Mouse (Mus musculus): ENCODE measurements around the gene Ang5. TPM values are rescaled to one million over a fixed set of nuclear protein-coding genes. Genes with fewer than 3 reads are reported as not detected.
"Not testable (repeated sequence)": the region's sequence is repeated elsewhere in the genome, so short reads cannot be mapped to it uniquely, and the experiment has no call there.

Ang5 gene
- polyA plus RNA-seq (2014; fragmentation: Nextera tagmentation; extraction: Ambion mirVana), result not detected in 2 replicates

GRCm38 (mm10) chr14:43956769-43957168 is at the start of gene Ang5:
Gene Ang5 (plus strand): TSS chr14:43957069.
- not testable (repeated sequence) for H3K9me3 ChIP-seq (replicated peaks; ENCODE audit: control insufficient read depth, low read length); H3K27ac ChIP-seq (ENCODE audit: low read depth, low read length); H3K4me3 ChIP-seq (ENCODE audit: low read depth, low read length); ATAC-seq (replicated peaks; ENCODE audit: insufficient number of reproducible peaks, low FRiP score, low TSS enrichment); H3K9ac ChIP-seq (ENCODE audit: low read depth, low read length); H3K4me1 ChIP-seq (ENCODE audit: control insufficient read depth, insufficient read depth, low read length); H3K27me3 ChIP-seq (ENCODE audit: control insufficient read depth, insufficient read depth, low read length); H3K4me2 ChIP-seq; H3K36me3 ChIP-seq (ENCODE audit: control insufficient read depth, insufficient read depth, low read length)
- WGBS (ENCODE audit: insufficient replicate concordance), result no CpG with 5 or more reads among the region's 2 CpGs

- H3K27me3 ChIP-seq (ENCODE audit: control insufficient read depth, insufficient read depth, low read length); H3K9me3 ChIP-seq (replicated peaks; ENCODE audit: control insufficient read depth, low read length); H3K27ac ChIP-seq (ENCODE audit: low read depth, low read length); H3K4me3 ChIP-seq (ENCODE audit: low read depth, low read length); ATAC-seq (replicated peaks; ENCODE audit: insufficient number of reproducible peaks, low FRiP score, low TSS enrichment); H3K9ac ChIP-seq (ENCODE audit: low read depth, low read length); H3K4me2 ChIP-seq; H3K36me3 ChIP-seq (ENCODE audit: control insufficient read depth, insufficient read depth, low read length); H3K4me1 ChIP-seq (ENCODE audit: control insufficient read depth, insufficient read depth, low read length): not testable (repeated sequence)
Observed at GRCm38 (mm10) chr14:43918214-43918613, 38.7 kb upstream of the Ang5 start.

GRCm38 (mm10) chr14:43923459-43923858 is 33.4 kb upstream of the Ang5 start, which contains the start of gene Ear10:
Gene Ear10 (minus strand): TSS chr14:43923559.
- ATAC-seq (replicated peaks; ENCODE audit: insufficient number of reproducible peaks, low FRiP score, low TSS enrichment); H3K27ac ChIP-seq (ENCODE audit: low read depth, low read length): not testable (repeated sequence)

GRCm38 (mm10) chr14:43924688-43925403 is 32.0 kb upstream of the Ang5 start, which contains the start of gene Gm8113:
Gene Gm8113 (plus strand): TSS chr14:43925390.
- H3K27me3 ChIP-seq (ENCODE audit: control insufficient read depth, insufficient read depth, low read length); H3K9me3 ChIP-seq (replicated peaks; ENCODE audit: control insufficient read depth, low read length); H3K36me3 ChIP-seq (ENCODE audit: control insufficient read depth, insufficient read depth, low read length); H3K4me1 ChIP-seq (ENCODE audit: control insufficient read depth, insufficient read depth, low read length): not testable (repeated sequence)
- peak within 1 kb of the TSS; percentile 58 for H3K4me2 ChIP-seq
- peak within 1 kb of the TSS; percentile 80 for H3K9ac ChIP-seq (ENCODE audit: low read depth, low read length)
- 11% methylated on average over 10 of the region's 10 CpGs for WGBS (ENCODE audit: insufficient replicate concordance)
- peak within 1 kb of the TSS; percentile 46 for H3K4me3 ChIP-seq (ENCODE audit: low read depth, low read length)
- peak; percentile 76 for ATAC-seq (replicated peaks; ENCODE audit: insufficient number of reproducible peaks, low FRiP score, low TSS enrichment)
- peak within 1 kb of the TSS; percentile 91 for H3K27ac ChIP-seq (ENCODE audit: low read depth, low read length)

More at GRCm38 (mm10) chr14:43923459-43923858, 33.4 kb upstream of the Ang5 start, which contains the start of gene Ear10:
- H3K9me3 ChIP-seq (replicated peaks; ENCODE audit: control insufficient read depth, low read length); H3K4me1 ChIP-seq (ENCODE audit: control insufficient read depth, insufficient read depth, low read length); H3K27me3 ChIP-seq (ENCODE audit: control insufficient read depth, insufficient read depth, low read length); H3K9ac ChIP-seq (ENCODE audit: low read depth, low read length); H3K4me2 ChIP-seq; H3K36me3 ChIP-seq (ENCODE audit: control insufficient read depth, insufficient read depth, low read length); H3K4me3 ChIP-seq (ENCODE audit: low read depth, low read length): not testable (repeated sequence)
- WGBS (ENCODE audit: insufficient replicate concordance), result 78% methylated on average over 3 of the region's 3 CpGs

- not testable (repeated sequence) for H3K9me3 ChIP-seq (replicated peaks; ENCODE audit: control insufficient read depth, low read length); H3K4me1 ChIP-seq (ENCODE audit: control insufficient read depth, insufficient read depth, low read length); H3K36me3 ChIP-seq (ENCODE audit: control insufficient read depth, insufficient read depth, low read length); H3K27me3 ChIP-seq (ENCODE audit: control insufficient read depth, insufficient read depth, low read length)
- H3K4me2 ChIP-seq, result peak overlapping the region; percentile 58
- 0 out of 2 replicates have a peak, but pooled peaks have one; percentile 55 for ATAC-seq (replicated peaks; ENCODE audit: insufficient number of reproducible peaks, low FRiP score, low TSS enrichment)
- peak overlapping the region; percentile 91 for H3K27ac ChIP-seq (ENCODE audit: low read depth, low read length)
- H3K9ac ChIP-seq (ENCODE audit: low read depth, low read length), result peak overlapping the region; percentile 80
- peak overlapping the region; percentile 46 for H3K4me3 ChIP-seq (ENCODE audit: low read depth, low read length)
- WGBS (ENCODE audit: insufficient replicate concordance), result 5% methylated on average over 21 of the region's 21 CpGs
Observed at GRCm38 (mm10) chr14:43925404-43925950, 31.4 kb upstream of the Ang5 start.

- H3K4me2 ChIP-seq; H3K9me3 ChIP-seq (replicated peaks; ENCODE audit: control insufficient read depth, low read length); H3K36me3 ChIP-seq (ENCODE audit: control insufficient read depth, insufficient read depth, low read length); H3K27me3 ChIP-seq (ENCODE audit: control insufficient read depth, insufficient read depth, low read length); H3K4me1 ChIP-seq (ENCODE audit: control insufficient read depth, insufficient read depth, low read length); H3K4me3 ChIP-seq (ENCODE audit: low read depth, low read length); H3K27ac ChIP-seq (ENCODE audit: low read depth, low read length); H3K9ac ChIP-seq (ENCODE audit: low read depth, low read length); ATAC-seq (replicated peaks; ENCODE audit: insufficient number of reproducible peaks, low FRiP score, low TSS enrichment): not testable (repeated sequence)
- WGBS (ENCODE audit: insufficient replicate concordance), result 12% methylated on average over 8 of the region's 8 CpGs
Observed at GRCm38 (mm10) chr14:43932991-43933390, 23.9 kb upstream of the Ang5 start.

GRCm38 (mm10) chr14:43933399-43933798 is 23.5 kb upstream of the Ang5 start:
- not testable (repeated sequence) for H3K36me3 ChIP-seq (ENCODE audit: control insufficient read depth, insufficient read depth, low read length); ATAC-seq (replicated peaks; ENCODE audit: insufficient number of reproducible peaks, low FRiP score, low TSS enrichment); H3K4me2 ChIP-seq; H3K4me1 ChIP-seq (ENCODE audit: control insufficient read depth, insufficient read depth, low read length); H3K9ac ChIP-seq (ENCODE audit: low read depth, low read length); H3K27me3 ChIP-seq (ENCODE audit: control insufficient read depth, insufficient read depth, low read length); H3K27ac ChIP-seq (ENCODE audit: low read depth, low read length); H3K9me3 ChIP-seq (replicated peaks; ENCODE audit: control insufficient read depth, low read length); H3K4me3 ChIP-seq (ENCODE audit: low read depth, low read length)
- 54% methylated on average over 5 of the region's 5 CpGs for WGBS (ENCODE audit: insufficient replicate concordance)

- not testable (repeated sequence) for H3K4me3 ChIP-seq (ENCODE audit: low read depth, low read length); H3K4me2 ChIP-seq; ATAC-seq (replicated peaks; ENCODE audit: insufficient number of reproducible peaks, low FRiP score, low TSS enrichment); H3K4me1 ChIP-seq (ENCODE audit: control insufficient read depth, insufficient read depth, low read length); H3K9ac ChIP-seq (ENCODE audit: low read depth, low read length); H3K27me3 ChIP-seq (ENCODE audit: control insufficient read depth, insufficient read depth, low read length); H3K9me3 ChIP-seq (replicated peaks; ENCODE audit: control insufficient read depth, low read length); H3K27ac ChIP-seq (ENCODE audit: low read depth, low read length); H3K36me3 ChIP-seq (ENCODE audit: control insufficient read depth, insufficient read depth, low read length)
- 56% methylated on average over 2 of the region's 2 CpGs for WGBS (ENCODE audit: insufficient replicate concordance)
Observed at GRCm38 (mm10) chr14:43953382-43953781, 3.5 kb upstream of the Ang5 start.

- H3K9me3 ChIP-seq (replicated peaks; ENCODE audit: control insufficient read depth, low read length); H3K9ac ChIP-seq (ENCODE audit: low read depth, low read length); H3K4me3 ChIP-seq (ENCODE audit: low read depth, low read length); H3K36me3 ChIP-seq (ENCODE audit: control insufficient read depth, insufficient read depth, low read length); H3K27ac ChIP-seq (ENCODE audit: low read depth, low read length); ATAC-seq (replicated peaks; ENCODE audit: insufficient number of reproducible peaks, low FRiP score, low TSS enrichment); H3K4me2 ChIP-seq; H3K4me1 ChIP-seq (ENCODE audit: control insufficient read depth, insufficient read depth, low read length); H3K27me3 ChIP-seq (ENCODE audit: control insufficient read depth, insufficient read depth, low read length): not testable (repeated sequence)
- WGBS (ENCODE audit: insufficient replicate concordance), result no CpG with 5 or more reads among the region's 1 CpGs
Observed at GRCm38 (mm10) chr14:43955074-43955473, 1.8 kb upstream of the Ang5 start.
